Mouse (Mus musculus) spleen, postnatal 4 days (tissue): ENCODE results near the gene Gm10188.

ENCODE experiments used
- DNase-seq, 2 experiments: peaks; one replicate each; pipeline ENCODE4 v3.0.0; 2022; ENCODE audit warnings: low spot score in 2 of 2

The Gm10188 gene

DNA sequence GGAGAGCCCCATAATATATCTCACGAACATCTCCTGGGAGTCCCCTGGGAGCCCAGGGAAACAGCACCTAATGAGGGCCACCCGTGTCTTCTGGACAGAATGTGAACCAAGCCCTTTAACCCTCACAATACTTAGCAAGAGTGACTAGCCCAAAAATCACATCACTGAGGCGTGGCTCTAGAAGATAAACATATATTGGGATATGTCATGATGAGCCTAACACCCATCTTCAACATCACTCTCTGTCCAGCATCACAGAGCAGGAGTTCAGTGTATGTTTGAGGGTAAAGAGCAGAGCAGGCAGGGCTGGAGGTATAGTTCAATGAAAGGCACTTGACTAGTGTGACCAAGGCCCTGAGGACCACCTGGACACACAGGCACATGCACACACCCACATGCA is at the start of gene Gm10188:
Gene Gm10188, minus strand, starts transcription at position 101 of the 400 bp plus-strand sequence.
- no peak for DNase-seq

DNA sequence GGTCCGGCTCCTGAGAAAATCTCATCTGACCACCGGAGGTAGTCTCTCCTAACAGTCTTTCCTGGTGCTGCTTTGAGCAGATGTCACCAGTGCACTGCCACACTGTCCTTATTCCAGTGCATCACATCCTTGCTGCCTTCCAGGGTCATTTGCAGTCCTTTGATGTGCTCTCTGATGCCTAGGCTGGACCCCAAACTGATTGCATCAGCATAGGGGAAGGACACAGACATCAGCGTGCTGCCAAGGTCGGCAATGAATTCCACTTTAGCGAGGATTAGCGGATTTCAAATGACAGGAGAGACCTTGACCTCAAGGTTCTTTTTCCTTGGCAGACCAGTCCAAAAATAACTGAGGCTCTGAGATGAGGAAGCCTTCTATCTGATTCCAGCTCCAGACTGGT is 47.6 kb upstream of the Gm10188 start:
- no peak for DNase-seq

DNA sequence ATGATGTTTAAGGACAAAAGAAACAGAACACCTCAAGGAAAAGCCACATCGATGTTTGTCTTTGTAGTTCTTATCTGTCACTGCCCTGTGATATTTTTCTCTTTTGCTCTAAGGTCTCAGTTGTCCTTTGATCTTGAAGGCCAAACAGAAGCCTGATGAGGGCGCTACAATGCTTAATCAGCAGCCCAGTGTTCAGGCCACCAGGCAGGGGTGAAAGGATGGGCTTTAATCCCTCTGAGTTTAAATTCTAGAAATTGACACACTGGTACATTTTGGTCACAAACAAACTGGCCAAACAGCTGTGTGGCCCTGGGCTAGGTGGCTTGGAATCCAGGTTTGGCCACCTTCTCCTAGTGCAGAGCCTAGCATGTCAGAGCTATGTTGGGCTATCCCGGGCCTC is 47.1 kb upstream of the Gm10188 start:
- no peak for DNase-seq

DNA sequence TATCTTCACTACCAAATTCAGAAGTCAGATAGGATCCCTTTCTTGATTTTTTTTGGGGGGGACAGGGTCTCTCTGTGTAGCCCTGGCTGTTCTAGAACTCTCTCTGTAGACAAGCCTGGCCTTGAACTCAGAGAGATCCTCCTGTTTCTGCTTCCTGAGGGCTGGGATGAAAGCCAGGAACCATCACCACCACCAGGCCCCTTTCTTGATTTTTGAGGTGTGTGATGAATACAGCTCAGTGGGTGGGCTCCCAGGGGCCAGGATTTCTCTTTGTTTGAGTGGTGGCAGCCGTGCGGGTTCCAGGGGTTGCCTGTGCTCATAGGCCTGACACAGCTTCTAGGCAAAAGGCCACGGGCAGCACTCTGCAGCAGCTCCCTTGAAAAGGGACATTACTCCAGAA is 41.7 kb upstream of the Gm10188 start:
- DNase-seq = no peak

DNA sequence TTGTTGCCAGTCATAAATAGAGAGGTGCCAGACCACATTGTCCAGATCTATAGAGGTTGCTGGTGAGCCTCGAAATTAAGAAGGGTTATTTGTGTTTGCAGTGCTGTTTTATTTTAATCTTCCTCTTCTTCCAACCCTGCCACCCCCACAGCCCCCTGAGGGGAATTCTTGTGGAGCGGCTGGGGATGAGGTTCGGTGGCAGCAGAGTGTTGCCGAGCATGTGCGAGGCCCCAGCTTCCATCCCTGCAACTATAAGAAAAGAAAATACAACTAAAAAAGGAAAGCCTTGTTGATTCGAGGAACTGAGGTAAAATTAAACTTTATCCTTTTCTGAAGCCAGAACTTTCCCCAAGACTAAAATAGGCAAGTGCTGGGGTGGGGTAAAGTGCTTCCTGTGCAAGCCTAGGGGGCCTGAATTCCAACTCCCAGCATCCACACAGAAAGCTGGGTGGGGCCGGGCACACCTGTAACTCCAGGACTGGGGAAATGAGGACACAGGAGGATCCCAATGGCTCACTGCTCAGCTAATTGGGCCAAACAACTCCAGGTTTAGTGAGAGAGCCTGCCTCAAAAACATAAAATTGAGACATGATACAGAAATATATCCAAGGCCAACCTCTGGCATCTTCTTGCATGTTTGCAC is 39.0 kb upstream of the Gm10188 start:
- DNase-seq = no peak

DNA sequence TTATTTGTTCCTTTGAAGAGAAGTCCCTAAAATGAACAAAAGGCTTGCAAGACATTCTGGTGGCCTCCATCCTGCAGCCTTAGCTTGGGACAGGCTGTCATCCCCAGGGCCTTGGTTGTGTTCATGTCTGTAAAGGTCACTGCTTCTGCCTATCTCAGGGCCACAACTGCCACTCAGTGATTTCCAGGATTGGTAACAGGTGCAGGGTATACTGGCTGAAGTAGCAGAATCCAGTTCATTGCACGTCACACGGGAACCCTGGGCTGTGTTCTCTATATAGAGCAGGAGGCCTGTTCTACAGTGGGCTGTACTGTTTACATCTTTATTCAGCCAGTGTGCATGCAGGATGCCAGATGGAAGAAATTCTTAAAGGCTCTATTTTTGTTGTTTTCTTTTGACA is 38.4 kb upstream of the Gm10188 start:
- DNase-seq = no peak

DNA sequence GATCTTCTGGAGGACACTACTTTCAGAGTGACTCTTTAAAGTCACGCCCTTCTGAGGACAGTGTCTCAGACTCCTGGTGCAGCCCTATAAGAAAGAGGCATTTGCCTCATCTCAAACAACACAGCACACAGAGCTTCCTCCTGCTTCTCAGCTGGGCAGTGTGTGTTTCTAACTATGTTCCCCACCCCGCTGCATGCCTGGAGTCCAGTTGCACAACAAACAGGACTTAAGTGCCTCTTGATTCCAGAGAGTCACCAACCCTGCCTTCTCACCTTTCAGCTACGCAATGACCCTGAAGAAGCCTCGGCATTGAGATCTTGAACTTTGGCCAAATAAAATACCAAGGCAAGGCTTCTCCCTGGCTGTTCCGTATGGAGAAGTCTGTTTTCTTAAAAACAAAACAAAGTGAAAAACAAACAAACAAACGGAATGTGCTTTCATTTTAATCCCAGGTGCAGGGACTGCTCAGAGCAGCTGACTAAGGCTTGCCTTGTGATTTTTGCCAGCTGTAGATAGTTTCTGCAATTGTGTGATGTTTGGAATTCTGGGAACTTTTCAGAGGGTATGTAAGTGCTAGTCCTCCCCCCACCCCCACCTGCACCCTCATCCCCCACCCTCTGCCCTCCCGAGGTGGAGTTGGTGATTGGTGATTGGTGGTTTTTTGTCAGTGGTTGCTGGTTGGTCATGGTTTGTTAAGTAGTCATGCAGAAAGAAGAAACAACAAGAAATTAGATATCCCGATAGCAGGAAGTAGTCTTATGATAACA is 37.4 kb upstream of the Gm10188 start:
- no peak for DNase-seq

DNA sequence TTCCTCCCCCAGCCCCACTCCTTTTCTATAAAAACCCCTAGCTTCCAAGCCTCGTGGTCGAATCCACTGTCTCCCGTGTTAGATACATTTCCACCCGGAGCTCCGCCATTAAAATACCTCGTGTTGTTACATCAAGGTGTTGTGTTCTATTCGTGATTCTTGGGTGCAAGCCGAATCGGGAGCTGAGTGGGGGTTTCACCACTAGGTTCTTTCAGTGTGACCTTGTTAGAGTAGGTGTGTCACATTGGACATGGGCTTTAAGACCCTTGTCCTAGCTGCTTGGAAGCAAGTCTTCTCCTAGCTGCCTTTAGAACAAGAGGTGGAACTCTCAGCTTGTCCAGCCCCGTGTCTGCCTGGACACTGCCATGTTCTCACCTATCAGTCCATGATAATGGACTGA is 36.4 kb upstream of the Gm10188 start:
- no peak for DNase-seq

DNA sequence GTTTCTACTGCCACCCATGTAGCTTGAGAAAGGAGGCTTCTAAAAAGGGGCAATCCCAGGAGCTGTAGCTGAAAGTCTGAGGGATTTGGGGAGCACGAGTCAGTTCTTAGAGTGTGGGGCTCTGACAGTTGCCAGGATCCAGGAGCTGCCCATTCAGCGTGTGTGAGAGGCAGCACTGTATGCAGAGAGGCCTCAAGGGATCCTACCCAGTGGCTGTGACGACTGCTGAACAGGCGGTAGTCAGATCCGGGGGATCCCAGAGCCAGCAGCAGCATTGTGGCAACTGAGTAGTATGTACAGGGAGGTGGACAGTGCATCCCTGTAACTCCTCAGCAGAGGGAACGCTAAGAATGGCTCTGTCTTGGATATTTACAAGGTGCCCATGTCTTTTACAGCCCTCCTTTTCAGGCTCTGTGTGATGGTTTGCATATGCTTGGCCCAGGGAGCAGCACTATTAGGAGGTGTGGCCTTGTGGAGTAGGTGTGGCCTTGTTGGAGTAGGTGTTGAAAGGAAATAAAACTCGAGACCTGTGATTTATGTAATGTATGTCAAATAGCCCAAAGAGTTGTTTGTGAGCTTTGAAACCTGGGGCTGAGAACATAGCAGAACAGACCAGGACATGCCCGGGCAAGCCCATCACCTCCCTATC is 35.8 kb upstream of the Gm10188 start:
- DNase-seq = no peak

DNA sequence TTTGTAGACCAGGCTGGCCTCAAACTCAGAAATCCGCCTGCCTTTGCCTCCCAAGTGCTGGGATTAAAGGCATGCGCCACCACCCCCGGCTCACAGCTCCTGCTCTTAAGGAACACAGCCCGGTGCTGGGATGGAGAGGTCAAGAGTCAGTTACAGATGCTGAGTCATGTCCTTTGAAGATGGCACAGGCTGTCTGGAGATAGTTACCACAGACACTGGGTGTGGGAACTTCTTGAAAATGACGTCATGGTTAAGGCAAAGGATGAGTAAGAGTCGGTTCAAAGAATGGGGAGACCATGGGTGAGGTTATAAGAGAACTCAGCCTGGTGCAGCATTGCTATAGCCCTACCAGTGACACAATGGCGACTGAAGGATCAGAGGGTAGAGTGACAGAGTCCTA is 35.0 kb upstream of the Gm10188 start:
- DNase-seq = no peak

DNA sequence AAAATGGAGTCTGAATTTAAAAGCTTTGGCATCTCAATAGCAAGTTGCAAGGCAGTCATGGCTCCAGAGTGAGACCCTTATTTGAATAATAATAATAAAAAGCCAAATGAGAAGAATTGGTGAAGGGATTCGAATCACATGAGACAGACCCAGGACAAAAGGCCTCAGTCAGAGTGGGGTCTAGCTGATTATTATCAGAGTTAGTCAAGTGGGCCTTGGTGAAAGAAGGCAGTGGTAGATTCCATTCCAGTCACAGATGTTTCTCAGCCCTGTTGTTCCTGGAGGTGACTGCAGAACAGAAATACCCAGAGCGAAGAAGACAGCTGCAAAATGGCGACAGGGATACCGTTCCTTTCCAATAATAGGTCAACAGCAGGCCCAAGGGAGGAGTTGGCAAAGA is 34.1 kb upstream of the Gm10188 start:
- no peak for DNase-seq

DNA sequence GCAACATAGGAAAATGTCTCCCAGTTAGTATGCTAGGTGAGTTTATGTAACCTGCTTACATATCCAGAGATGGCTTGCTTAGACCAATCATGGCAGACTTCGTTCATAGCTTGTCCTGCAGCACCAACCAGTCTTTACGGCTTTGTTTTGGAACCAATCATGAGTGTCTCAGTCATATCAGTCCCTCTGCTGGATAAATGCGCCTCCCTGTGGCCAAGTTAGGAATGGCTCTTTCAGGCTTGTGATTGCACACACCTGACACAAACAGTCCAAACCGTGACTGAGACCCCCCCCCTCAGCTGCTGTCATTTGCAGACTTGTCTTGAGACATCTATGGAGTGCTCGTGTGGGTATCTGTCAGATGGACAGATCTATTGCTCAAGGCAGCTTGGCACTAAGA is 31.5 kb upstream of the Gm10188 start:
- DNase-seq = no peak

DNA sequence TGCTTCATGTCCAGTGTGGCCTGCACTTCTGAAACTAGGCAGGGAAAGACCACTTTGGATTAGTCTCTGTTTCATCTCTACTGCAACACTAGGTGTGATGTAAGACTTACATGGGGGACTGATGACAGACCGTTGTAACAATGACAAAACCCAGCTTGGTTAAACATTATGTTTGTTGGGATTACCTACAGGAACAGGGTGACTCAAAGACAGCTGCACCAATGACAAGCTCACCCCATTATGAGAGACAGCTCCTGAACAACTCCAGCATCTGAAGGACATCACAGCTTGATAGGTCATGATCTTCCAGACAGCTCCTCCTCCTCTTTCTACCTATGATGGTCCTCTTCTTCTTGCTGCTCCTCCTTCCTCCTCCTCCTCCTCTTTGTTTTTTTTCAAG is 30.8 kb upstream of the Gm10188 start:
- no peak for DNase-seq

DNA sequence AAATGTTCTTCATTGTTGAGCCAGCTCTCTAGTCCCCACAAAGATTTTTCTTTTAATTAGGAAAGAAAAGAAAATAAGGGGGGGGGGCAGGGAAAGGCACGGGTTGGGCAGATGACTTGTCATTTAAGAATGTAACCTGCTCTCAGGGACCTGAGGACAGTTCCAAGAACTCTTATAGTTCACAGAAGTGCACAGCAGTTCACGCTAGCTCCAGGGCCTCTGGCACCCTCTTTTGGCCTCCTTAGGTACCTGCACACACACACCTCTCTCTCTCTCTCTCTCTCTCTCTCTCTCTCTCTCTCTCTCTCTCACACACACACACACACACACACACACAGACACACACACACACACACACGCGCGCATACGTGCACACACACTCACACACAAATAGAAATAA is 24.9 kb upstream of the Gm10188 start:
- DNase-seq = no peak

DNA sequence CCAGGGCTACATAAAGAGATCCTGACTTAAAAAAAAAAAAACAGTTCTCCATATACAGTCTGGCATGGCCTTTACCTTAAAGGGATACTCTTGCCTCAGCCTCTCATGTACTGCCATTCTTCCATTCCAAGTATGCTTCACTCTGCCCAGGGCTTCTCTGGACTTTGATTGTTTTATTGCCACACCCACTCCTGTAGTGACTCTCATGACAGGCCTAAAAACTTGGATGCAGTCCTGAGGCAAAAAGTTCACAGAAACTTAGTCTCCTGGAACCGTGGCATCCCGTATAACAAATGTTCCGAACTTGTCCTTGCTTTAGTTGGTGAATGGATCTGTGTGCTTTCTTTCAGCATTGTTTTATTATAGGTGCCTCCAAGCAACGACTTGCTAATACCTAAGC is 17.1 kb upstream of the Gm10188 start:
- no peak for DNase-seq

DNA sequence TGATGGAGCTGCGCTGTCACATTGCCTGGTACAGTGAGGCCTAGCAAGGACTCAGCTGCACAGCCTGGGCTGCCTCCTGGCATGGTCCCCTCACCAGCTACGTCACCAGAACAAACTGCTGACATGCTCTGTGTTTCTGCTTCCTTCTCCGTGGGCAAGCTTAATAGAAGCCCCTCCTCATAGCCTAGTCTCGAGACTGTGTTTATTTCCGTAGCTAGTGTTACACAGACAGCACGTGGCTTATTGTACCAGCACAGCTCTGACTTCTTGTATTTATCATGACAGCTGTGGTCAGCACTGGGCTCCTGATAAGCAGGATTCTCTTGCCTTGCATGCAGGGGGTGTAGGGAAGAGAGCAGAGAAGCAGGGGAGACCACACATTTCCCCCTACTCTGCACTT is 16.6 kb upstream of the Gm10188 start:
- no peak for DNase-seq

DNA sequence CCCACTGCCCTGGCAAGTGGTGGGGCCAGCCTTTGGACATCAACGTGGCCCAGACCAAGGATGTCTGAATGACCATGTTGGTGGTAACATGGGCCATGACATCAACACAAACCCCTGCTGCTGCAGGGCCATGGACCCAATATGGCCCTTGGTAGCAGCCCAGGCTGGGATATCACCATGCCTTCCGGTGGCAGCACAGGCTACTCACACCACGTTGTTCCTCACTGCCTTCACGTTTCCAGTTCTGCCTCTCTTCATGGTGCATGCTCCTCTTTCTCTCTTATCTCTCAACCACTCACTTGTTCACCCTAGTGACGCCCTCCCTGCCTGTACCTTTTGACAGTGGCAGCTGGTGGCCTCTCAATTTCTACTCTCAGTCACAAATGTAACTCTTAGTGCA is 15.4 kb upstream of the Gm10188 start:
- no peak for DNase-seq

DNA sequence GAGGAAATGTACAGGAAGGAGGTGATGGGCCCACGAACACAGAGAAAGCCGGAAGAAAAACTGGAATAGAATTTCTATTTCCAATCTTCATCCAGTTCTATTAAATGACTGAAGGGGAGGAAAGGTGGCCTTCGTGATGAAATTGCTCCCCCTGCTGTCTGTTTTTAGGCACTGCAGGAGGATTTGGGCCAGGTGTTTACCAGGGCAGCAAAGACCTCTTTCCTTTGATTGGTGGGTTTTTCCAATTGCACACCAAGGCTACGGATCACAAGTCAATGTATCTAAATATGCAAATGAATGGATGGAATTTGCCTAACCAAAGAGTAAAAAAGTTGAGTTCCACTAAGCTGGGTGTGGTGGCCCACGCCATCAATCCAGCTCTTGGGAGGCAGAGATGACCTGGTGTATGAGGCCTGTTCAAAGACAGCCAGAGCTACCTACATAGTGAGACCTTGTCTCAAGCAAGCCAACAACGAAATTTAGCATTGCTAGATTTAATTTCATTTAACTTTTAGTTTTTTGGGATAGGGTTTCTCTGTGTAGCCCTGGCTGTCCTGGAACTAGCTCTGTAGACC is 8.1 kb upstream of the Gm10188 start:
- DNase-seq = peak; percentile 43 to 79

DNA sequence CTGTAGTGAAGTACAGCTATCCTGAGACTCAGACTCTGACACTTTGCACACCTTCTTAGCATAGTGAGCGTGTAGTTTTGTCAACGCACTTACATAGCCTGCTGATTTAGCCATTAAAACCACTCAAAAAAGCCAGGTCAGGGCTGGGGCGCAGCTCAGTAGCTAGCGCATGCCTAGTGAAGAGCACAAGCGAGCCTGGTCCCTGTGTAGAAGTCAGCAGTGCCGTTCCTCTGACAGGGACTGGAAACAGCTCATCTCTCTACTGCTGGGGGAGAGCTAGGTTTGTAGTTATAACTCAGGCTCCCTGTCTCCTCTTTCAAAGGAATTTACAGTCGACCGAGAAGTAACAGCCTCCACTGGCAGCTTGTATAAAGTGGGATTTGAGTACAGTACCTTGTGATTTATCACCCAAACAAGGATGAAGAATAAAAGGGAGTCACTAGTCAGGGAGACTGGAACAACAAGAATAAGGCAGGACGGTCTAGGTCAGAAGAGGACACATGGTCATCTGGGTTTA is 5.2 kb upstream of the Gm10188 start:
- DNase-seq = no peak

DNA sequence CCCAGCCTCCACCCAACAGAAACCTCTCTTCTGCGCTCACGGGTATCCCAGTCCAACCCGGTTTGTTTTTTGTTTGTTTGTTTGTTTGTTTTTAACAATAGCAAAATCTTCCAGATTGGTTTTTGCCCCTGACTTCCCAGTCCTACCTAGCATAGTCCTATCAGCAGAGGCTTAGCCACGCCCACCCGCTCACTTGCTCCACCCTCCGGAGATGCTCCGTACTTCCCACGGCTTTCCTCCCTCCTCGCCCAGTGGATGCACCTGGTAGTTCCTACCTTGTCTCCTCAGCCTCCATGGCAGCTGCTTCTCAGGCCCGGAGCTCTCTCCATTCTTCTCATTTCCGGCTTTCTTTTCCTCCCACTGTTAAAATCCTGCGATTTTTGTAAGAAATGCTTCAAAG is 4.0 kb upstream of the Gm10188 start:
- DNase-seq = no peak

DNA sequence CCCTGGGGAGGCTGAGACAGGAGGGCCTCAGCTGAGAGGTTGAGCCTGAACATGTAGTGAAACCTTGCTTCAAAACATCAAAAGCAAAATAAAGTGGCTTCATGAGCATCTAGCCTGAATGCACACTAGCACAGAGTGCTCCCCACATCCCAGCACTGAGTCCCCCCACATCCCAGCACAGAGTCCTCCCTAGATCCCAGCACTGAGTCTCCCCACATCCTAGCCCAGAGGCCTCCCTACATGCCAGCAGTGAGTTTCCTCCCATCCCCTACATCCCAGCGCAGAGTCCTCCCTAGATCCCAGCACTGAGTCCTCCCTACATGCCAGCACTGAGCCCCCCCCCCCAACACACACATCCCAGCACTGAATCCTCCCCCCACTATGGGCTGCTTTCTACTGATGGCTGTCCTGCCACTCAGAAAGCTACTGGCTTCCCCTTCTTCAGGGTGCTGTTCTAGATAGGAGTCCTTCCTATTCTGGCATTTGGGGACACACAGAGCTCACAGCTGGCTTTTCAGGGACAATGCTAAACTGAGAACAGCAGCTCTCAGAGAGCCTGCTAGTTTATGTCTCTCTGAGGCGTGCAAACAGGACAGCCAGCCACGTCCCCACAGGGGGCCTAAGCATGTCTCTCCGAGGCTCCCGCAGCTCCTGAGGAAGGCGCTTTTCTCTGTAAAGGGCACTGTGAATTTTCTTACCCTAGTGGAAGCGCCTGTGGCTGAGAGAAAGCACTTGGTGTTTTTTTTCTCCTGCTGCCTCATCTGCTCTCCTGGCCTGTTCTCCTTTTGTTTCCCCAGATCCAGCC is 2.1 kb upstream of the Gm10188 start:
- no peak for DNase-seq
